Mouse (Mus musculus) gastrocnemius, postnatal 25 days (tissue): ENCODE measurements around the gene 9130409I23Rik. TPM values are rescaled to one million over a fixed set of nuclear protein-coding genes. Genes with fewer than 3 reads are reported as not detected.
"Not testable (repeated sequence)": the region's sequence is repeated elsewhere in the genome, so short reads cannot be mapped to it uniquely, and the experiment has no call there.

Source experiments
- DNase-seq: peaks from one replicate; pipeline ENCODE4 v3.0.0; 2022
- total RNA-seq, 2 experiments: library from RNA; stranded (reverse); gene quantifications; 1 replicate in 1 of 2; 2 replicates in 1 of 2; pipeline ENCODE4 v1.2.3; 2021

The 9130409I23Rik gene
- total RNA-seq, 2 experiments from 2014 or later = not detected

- not testable (repeated sequence) for DNase-seq
These were observed 15.8 kb upstream of the 9130409I23Rik start for GRCm38 (mm10) chr1:181035015-181035778.

GRCm38 (mm10) chr1:181037623-181038022 lies 13.4 kb upstream of the 9130409I23Rik start:
- DNase-seq = no peak

- DNase-seq = no peak
These were observed 11.4 kb upstream of the 9130409I23Rik start for GRCm38 (mm10) chr1:181039652-181040051.

DNA sequence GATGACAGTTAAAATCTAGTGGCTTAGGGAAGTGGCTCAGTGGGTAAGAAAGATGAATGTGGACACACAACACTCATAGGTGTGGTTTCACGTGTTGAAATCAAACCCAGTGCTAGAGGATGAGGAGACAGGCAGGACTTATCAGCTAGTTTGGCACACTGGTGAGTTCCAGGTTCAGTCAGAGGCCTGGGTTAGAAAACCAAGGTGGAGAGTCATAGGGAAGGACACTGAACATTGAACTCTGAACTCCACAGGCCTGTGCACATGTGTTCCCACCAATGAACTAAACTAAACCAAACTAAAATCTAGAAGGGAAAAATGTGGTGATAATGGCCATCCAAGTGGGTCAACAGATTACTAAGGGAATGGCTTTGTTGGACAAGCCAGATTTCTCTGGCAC lies 3.5 kb upstream of the 9130409I23Rik start:
- no peak for DNase-seq

DNA sequence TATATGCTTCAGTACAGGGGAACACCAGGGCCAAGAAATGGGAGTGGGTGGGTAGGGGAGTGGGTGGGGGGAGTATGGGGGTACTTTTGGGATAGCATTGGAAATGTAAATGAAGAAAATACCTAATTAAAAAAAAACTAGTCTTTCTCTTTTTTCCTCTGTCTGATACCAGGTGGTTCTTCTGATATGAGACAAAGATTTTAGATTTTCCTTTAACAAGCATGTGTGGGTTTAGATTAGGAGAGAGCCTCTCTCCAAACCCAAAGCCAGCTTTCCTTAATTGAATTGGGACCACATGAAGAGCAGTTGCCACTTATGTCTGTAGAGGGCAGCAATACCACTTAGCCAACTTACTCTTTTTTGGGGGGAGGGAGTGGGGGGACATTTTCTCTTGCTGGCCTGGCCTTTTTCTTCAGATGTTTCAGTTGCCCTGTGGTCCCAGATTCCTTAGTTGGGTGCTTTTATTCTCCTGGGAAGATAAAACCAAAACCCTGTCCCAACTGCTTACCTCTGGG lies 1.7 kb upstream of the 9130409I23Rik start:
- no peak for DNase-seq

DNA sequence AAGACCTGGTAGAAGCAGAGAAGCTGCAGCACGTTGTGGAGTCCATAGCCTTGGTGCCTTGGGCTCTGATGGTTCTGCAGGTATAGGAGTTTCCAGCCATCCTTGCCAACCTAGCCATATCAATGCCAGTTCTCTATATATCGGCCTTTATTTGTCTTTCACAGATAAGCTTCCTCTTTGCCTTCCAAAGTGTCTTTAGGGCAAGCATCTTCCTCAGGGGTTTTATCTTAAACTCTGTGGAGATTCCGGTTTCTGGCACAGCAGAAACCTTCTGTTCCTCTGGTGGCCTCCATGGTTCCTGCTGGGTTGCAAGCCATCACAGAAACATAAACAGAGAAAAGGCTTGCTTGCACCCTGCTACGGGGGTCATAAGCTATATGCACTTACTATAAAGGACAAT lies 1.9 kb downstream of the 9130409I23Rik start:
- DNase-seq = no peak

- DNase-seq = no peak
These were observed 10.9 kb downstream of the 9130409I23Rik start for GRCm38 (mm10) chr1:181061784-181062485.

DNA sequence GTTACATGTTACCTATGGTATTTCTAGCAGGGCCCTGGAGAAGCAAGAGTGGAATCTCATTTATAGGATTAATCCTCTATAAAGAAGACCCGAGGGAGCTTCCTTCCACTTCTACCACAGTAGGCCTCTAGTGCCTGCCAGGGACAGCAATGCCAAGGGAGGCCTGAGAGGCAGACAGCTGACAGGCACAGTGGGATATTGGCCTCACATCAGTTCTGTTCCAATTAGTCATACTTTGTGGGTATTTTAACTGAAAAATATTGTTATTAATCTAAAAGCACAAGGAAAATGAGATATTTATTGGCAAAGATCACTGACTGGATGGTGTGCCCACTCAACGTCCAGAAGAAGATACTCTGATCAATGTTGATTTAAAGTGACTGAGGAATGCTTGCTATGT lies 13.0 kb downstream of the 9130409I23Rik start:
- DNase-seq = no peak

- no peak for DNase-seq
These were observed 13.6 kb downstream of the 9130409I23Rik start for GRCm38 (mm10) chr1:181064648-181065047.

DNA sequence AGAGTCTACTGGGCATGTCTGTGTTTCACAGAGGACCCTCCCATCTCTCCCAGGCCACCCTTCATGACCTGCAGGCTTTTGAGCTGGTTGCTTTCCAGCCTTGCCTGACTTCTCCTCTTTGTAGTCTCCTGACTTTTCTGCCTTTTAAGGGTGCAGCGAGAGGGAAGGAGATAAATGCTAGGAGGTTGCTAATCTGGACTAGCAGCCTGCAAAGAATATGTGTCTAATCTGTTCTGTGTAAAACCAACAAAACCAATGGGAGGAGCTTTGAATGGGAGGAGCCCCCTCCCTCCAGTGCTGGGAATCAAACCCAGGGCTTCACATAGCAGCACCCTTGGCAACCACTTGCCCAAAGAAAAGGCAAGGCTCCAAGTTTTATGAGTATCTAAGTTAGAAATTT lies 17.3 kb downstream of the 9130409I23Rik start:
- DNase-seq = no peak

DNA sequence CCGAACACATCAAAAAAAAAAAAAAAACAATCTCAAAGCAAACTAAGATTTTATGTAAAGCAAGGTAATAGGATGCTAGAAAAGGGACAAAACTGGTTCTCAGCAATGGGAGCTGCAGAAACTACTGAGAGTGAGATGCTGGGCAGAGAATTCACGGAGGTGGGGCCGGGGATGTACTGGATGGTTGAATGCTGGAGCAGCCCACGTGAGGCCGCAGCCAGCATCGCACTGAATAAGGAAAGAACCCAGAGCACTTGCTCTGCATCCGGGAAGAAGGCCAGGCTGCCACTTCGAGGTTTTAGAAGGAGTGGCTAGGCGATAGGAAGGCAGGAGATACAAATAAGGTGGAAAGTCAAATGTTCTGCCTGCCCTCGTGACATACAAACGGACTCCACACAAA lies 18.6 kb downstream of the 9130409I23Rik start:
- DNase-seq = no peak

DNA sequence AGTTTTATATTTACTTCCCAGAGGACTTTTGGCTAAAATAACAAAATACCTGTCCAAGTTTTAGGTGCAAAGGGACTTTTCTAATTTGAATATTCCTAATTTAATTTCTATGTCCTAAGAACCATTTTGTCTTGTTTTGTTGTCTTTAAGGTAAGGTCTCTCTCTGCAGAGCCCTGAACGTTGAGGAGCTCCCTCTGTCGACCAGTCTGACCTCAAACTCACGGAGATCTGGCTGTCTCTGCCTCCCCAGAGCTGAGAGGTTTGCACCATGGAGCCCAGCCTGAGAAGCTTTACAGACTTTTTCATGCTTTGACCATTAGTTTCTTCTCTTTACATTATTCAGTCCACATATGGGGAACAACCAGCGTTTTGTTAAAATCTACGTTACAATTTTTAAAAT lies 22.0 kb downstream of the 9130409I23Rik start:
- DNase-seq = no peak

DNA sequence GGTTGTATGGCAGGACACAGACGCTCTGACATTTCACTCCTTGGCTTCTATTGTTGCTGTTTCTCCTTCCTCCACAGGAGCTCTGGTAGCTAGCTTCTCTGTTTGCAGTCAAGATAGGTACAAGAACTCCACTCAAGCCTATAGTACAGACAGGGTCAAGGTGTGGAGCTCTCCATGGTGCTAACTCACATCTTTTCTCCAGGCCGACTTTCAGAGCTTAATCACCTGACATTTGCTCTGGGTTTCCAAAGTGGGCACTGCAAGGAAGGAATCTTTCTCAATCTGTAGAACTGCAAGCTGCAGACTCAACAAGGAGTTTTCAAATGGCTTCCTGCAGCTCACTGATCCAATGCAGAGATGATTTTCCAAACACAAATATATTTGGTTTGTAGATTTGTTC lies 33.0 kb downstream of the 9130409I23Rik start:
- no peak for DNase-seq

DNA sequence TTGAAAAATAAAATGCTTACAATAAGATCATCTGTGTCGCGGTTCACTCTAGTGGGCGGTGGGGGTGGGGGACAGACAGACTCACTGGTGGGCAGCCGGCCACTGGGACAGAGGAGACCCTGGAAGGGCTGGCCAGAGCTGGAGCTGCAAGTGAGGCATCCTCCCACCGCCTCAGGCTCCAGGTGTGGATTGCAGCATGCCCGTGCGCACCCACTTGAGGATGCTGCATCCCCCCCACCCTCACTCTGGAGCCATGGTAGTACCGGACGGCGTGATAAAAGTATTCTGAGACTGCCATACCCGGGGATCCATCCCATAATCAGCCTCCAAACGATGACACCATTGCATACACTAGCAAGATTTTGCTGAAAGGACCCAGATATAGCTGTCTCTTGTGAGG lies 39.0 kb downstream of the 9130409I23Rik start:
- DNase-seq = no peak

Other genes with a start within 250 kb of the 9130409I23Rik start
- gene H3f3a, start 237.3 kb upstream of the 9130409I23Rik start, total RNA-seq = 100 to 1,000 TPM; 350 to 362 TPM
- 1 to 10 TPM; 7.5 TPM for gene Sde2, start 200.1 kb upstream of the 9130409I23Rik start, total RNA-seq
- gene Lefty2, start 158.1 kb upstream of the 9130409I23Rik start, total RNA-seq = not detected
- 10 to 100 TPM; 12.4 to 14.1 TPM for gene Pycr2, start 146.9 kb upstream of the 9130409I23Rik start, total RNA-seq
- gene Lefty1, start 116.2 kb upstream of the 9130409I23Rik start, total RNA-seq = under 1 TPM in 1 of 2 experiments, not detected in 1; 0.33 TPM
- gene Tmem63a, start 108.9 kb upstream of the 9130409I23Rik start, total RNA-seq = 10 to 100 TPM; 11.7 to 12.4 TPM
- gene Ephx1, start 30.3 kb upstream of the 9130409I23Rik start, total RNA-seq = 10 to 100 TPM; 12.0 to 15.4 TPM
- 1 to 10 TPM; 8.3 to 8.5 TPM for gene Nvl, start 93.0 kb downstream of the 9130409I23Rik start, total RNA-seq
- gene Cnih4, start 93.5 kb downstream of the 9130409I23Rik start, total RNA-seq = 10 to 100 TPM; 32.6 to 38.7 TPM
- gene Wdr26, start 160.8 kb downstream of the 9130409I23Rik start, total RNA-seq = 10 to 100 TPM; 93.9 to 99.4 TPM